Mouse (Mus musculus): ENCODE measurements at regions not wholly inside any gene's neighbourhood (a gene's known extent, or its start where the extent isn't known, plus 50 kb on each side); places are given as distances from the start of the nearest gene placed in this dataset.

GRCm38 (mm10) chr7:124685424-124685823, 702.8 kb downstream of the Hs3st4 start:
- peak; percentile 80 for DNase-seq (ENCODE audit: low spot score)
- WGBS = 46% methylated on average over 2 of the region's 2 CpGs
- TF ChIP-seq POLR2A (IDR thresholded peaks at IDR 0.05; ENCODE audit: borderline replicate concordance, extremely low read depth, insufficient read depth, insufficient read length) = no peak

GRCm38 (mm10) chr7:124704163-124704824, 721.6 kb downstream of the Hs3st4 start:
- no peak overlapping the region for H3K4me3 ChIP-seq (replicated peaks; ENCODE audit: low read length)
- ATAC-seq (ENCODE audit: low FRiP score, low read depth) (no peak), DNase-seq (ENCODE audit: low spot score) (no peak)
- no peaks in the 10 kb centered on the region for H3K9me3 ChIP-seq (ENCODE audit: control insufficient read depth, low read length)
- no peak overlapping the region for H3K4me2 ChIP-seq (replicated peaks; ENCODE audit: low read depth, low read length, severe bottlenecking)
- H3K27me3 ChIP-seq (ENCODE audit: control insufficient read depth, insufficient read depth, low read length) = no peaks in the 10 kb centered on the region
- peaks cover 8% of the 10 kb centered on the region; the same call in 1 of the 2 replicates for H3K4me1 ChIP-seq (ENCODE audit: control insufficient read depth, insufficient read depth, low read length)
- H3K36me3 ChIP-seq (ENCODE audit: control insufficient read depth, insufficient read depth, low read length) = no peaks in the 10 kb centered on the region
- 30% methylated on average over 6 of the region's 6 CpGs for WGBS
- H3K9ac ChIP-seq (ENCODE audit: low read depth, low read length, severe bottlenecking) = no peak overlapping the region
- H3K27ac ChIP-seq (replicated peaks; ENCODE audit: low read depth, low read length) = no peak overlapping the region
- no peak for TF ChIP-seq POLR2A (IDR thresholded peaks at IDR 0.05; ENCODE audit: borderline replicate concordance, extremely low read depth, insufficient read depth, insufficient read length)

More at GRCm38 (mm10) chr7:124685424-124685823, 702.8 kb downstream of the Hs3st4 start:
- Histone ChIP-seq H3K4me2 (replicated peaks; ENCODE audit: low read depth, low read length, severe bottlenecking) (no peak overlapping the region), H3K4me3 (replicated peaks; ENCODE audit: low read length) (no peak overlapping the region), H3K36me3 (ENCODE audit: control insufficient read depth, insufficient read depth, low read length) (no peaks in the 10 kb centered on the region), H3K27ac (replicated peaks; ENCODE audit: low read depth, low read length) (no peak overlapping the region), H3K9ac (ENCODE audit: low read depth, low read length, severe bottlenecking) (no peak overlapping the region), H3K9me3 (ENCODE audit: control insufficient read depth, low read length) (no peaks in the 10 kb centered on the region), H3K4me1 (ENCODE audit: control insufficient read depth, insufficient read depth, low read length) (no peaks in the 10 kb centered on the region), H3K27me3 (ENCODE audit: control insufficient read depth, insufficient read depth, low read length) (no peaks in the 10 kb centered on the region)
- ATAC-seq (ENCODE audit: low FRiP score, low read depth) = peak; percentile 63; the same call in 1 of the 2 replicates

GRCm38 (mm10) chr7:124707143-124707542, 724.5 kb downstream of the Hs3st4 start:
- H3K9me3 ChIP-seq (ENCODE audit: control insufficient read depth, low read length) = no peaks in the 10 kb centered on the region
- no peak for ATAC-seq (ENCODE audit: low FRiP score, low read depth)
- H3K4me3 ChIP-seq (replicated peaks; ENCODE audit: low read length) = no peak overlapping the region
- no peak overlapping the region for H3K4me2 ChIP-seq (replicated peaks; ENCODE audit: low read depth, low read length, severe bottlenecking)
- no peaks in the 10 kb centered on the region for H3K36me3 ChIP-seq (ENCODE audit: control insufficient read depth, insufficient read depth, low read length)
- peaks cover 12% of the 10 kb centered on the region; the same call in 1 of the 2 replicates for H3K4me1 ChIP-seq (ENCODE audit: control insufficient read depth, insufficient read depth, low read length)
- no peak overlapping the region for H3K9ac ChIP-seq (ENCODE audit: low read depth, low read length, severe bottlenecking)
- H3K27ac ChIP-seq (replicated peaks; ENCODE audit: low read depth, low read length) = no peak overlapping the region
- no peak for DNase-seq (ENCODE audit: low spot score)
- TF ChIP-seq POLR2A (IDR thresholded peaks at IDR 0.05; ENCODE audit: borderline replicate concordance, extremely low read depth, insufficient read depth, insufficient read length) = no peak
- 30% methylated on average over 3 of the region's 3 CpGs for WGBS
- H3K27me3 ChIP-seq (ENCODE audit: control insufficient read depth, insufficient read depth, low read length) = no peaks in the 10 kb centered on the region

- H3K36me3 ChIP-seq (ENCODE audit: control insufficient read depth, insufficient read depth, low read length) = no peaks in the 10 kb centered on the region
- H3K27me3 ChIP-seq (ENCODE audit: control insufficient read depth, insufficient read depth, low read length) = no peaks in the 10 kb centered on the region
- H3K4me3 ChIP-seq (replicated peaks; ENCODE audit: low read length) = no peak overlapping the region
- no peaks in the 10 kb centered on the region for H3K9me3 ChIP-seq (ENCODE audit: control insufficient read depth, low read length)
- TF ChIP-seq POLR2A (IDR thresholded peaks at IDR 0.05; ENCODE audit: borderline replicate concordance, extremely low read depth, insufficient read depth, insufficient read length) = no peak
- ATAC-seq (ENCODE audit: low FRiP score, low read depth) = peak; percentile 55
- DNase-seq (ENCODE audit: low spot score) = peak; percentile 74
- no peak overlapping the region for H3K9ac ChIP-seq (ENCODE audit: low read depth, low read length, severe bottlenecking)
- WGBS = 22% methylated on average over 11 of the region's 11 CpGs
- H3K4me1 ChIP-seq (ENCODE audit: control insufficient read depth, insufficient read depth, low read length) = peaks cover 12% of the 10 kb centered on the region; the same call in 1 of the 2 replicates
- H3K27ac ChIP-seq (replicated peaks; ENCODE audit: low read depth, low read length) = no peak overlapping the region
- H3K4me2 ChIP-seq (replicated peaks; ENCODE audit: low read depth, low read length, severe bottlenecking) = no peak overlapping the region
Observed at GRCm38 (mm10) chr7:124708771-124709485, 726.3 kb downstream of the Hs3st4 start.

- no peaks in the 10 kb centered on the region for H3K36me3 ChIP-seq (ENCODE audit: control insufficient read depth, insufficient read depth, low read length)
- H3K4me3 ChIP-seq (replicated peaks; ENCODE audit: low read length) = no peak overlapping the region
- H3K27me3 ChIP-seq (ENCODE audit: control insufficient read depth, insufficient read depth, low read length) = no peaks in the 10 kb centered on the region
- no peak overlapping the region for H3K4me2 ChIP-seq (replicated peaks; ENCODE audit: low read depth, low read length, severe bottlenecking)
- H3K9me3 ChIP-seq (ENCODE audit: control insufficient read depth, low read length) = no peaks in the 10 kb centered on the region
- no peak for DNase-seq (ENCODE audit: low spot score)
- ATAC-seq (ENCODE audit: low FRiP score, low read depth) = no peak
- 81% methylated on average over 1 of the region's 1 CpGs for WGBS
- H3K9ac ChIP-seq (ENCODE audit: low read depth, low read length, severe bottlenecking) = no peak overlapping the region
- no peak overlapping the region for H3K27ac ChIP-seq (replicated peaks; ENCODE audit: low read depth, low read length)
- no peak for TF ChIP-seq POLR2A (IDR thresholded peaks at IDR 0.05; ENCODE audit: borderline replicate concordance, extremely low read depth, insufficient read depth, insufficient read length)
- no peaks in the 10 kb centered on the region for H3K4me1 ChIP-seq (ENCODE audit: control insufficient read depth, insufficient read depth, low read length)
Observed at GRCm38 (mm10) chr7:124720927-124721326, 723.5 kb upstream of the Kdm8 start.

Measured in limb, embryonic 14.5 days (tissue).